Mouse (Mus musculus) mouse embryonic stem cell (cell line): ENCODE results near the gene Zswim3.

ENCODE experiments used
- in situ Hi-C, 2 experiments: fragments of 300-500 bp; cut with MboI; formaldehyde crosslinking; loops; 1 replicate in 1 of 2; 3 replicates in 1 of 2; pipeline ENCODE4 v1.14.3; 2019 to 2020; ENCODE audit warnings: low sequenced_read_pairs in 2 of 2, low pct_unique_long_range_greater_than_20kb in 1 of 2, mixed read lengths in 1 of 2; ENCODE audit not compliant: unreplicated experiment in 1 of 2

Gene Zswim3

GRCm38 (mm10) chr2:164778015-164778287, 26.9 kb upstream of the Zswim3 start:
- in situ Hi-C loops = no loop called here

- in situ Hi-C loops = no loop called here
These were observed 26.1 kb upstream of the Zswim3 start for GRCm38 (mm10) chr2:164778809-164779208.

DNA sequence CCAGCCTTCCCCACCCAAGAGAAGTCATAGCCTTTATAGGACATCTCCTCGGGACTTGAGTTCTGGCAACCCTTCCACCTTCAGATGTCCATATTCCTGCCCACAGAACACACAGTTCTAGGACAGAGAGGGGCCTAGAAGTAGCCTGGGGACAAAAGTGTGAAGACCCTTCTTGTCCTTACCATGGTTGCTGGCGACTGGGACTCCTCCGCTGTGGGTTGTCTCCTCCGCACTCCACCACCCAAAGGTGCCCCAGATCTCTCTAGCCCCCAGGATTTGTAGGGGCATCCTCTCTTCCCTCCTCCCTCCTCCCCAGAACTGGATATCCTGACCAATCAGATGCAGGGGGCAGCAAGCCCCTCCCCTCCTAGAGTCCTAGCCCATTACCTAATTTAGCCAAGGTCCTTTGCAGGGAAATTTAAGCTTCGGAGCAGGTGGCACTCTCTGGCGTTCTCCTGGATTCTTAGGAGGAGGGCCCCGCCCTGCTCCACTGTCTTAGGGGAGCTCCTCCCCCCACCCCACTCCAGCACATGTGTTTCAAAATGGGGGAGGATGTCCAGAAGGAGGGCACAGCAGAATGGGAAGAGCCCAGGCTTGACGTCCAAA, 25.3 kb upstream of the Zswim3 start, which contains the start of gene Tnnc2:
TSS of gene Tnnc2 (minus strand) at position 487 of the 606 bp plus-strand sequence.
- in situ Hi-C loops = no loop called here

GRCm38 (mm10) chr2:164781876-164782275, 23.0 kb upstream of the Zswim3 start:
- in situ Hi-C loops = no loop called here

DNA sequence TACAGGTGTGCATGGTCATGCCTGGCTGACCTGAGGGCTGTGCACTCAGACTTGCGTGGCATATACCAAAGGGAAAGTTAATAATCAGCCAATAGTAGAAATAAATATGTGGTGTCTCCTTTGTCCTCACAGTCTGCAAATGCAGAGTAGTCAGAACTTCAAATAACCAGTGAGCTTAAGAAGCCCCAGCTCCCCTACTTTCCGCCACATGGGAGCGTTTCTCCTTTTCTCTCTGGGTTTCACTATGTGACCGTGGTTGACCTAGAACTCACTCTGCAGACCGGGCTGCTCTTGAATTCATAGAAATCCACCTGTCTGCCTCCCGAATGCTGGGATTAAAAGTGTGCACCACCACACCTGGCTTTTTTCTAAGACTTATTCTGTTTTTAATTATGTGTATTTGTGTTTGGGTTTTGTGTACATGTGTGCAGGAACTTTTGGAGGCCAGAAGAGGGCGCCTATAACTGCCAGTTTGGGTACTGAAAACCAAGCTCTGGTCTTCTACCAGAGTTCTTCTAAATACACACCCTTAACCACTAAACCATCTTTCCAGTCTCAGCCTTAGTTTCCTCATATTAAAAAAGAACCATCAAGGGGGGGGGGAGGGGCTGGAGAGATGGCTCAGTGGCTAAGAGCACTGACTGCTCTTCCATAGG, 20.8 kb upstream of the Zswim3 start:
- in situ Hi-C loops = no loop called here

DNA sequence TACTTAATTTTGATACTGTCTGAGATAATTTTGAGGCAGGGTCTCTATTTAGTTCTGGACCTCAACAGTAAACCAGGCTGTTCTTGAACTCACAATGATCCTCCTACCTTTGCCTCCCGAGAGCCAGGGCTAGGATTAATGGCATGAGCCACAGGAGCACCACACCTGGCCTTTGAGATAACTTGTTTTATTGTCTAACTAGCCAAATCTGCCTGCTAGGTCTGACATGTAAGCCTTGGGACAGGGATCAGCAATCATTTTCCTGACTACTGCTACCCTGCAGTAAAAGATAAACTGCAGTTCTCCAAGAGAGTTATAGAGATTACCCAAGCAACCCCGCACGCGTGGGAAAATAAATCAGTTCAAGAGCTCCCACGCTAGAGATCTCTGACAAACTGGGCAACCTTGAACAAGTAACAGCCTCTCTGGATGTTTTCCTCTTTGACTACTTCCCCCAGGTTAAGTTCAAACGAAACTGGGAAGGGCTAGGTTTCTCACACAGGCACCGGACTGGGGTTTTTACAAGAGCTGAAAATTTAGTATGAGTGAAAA, 20.0 kb upstream of the Zswim3 start:
- in situ Hi-C loops = no loop called here

DNA sequence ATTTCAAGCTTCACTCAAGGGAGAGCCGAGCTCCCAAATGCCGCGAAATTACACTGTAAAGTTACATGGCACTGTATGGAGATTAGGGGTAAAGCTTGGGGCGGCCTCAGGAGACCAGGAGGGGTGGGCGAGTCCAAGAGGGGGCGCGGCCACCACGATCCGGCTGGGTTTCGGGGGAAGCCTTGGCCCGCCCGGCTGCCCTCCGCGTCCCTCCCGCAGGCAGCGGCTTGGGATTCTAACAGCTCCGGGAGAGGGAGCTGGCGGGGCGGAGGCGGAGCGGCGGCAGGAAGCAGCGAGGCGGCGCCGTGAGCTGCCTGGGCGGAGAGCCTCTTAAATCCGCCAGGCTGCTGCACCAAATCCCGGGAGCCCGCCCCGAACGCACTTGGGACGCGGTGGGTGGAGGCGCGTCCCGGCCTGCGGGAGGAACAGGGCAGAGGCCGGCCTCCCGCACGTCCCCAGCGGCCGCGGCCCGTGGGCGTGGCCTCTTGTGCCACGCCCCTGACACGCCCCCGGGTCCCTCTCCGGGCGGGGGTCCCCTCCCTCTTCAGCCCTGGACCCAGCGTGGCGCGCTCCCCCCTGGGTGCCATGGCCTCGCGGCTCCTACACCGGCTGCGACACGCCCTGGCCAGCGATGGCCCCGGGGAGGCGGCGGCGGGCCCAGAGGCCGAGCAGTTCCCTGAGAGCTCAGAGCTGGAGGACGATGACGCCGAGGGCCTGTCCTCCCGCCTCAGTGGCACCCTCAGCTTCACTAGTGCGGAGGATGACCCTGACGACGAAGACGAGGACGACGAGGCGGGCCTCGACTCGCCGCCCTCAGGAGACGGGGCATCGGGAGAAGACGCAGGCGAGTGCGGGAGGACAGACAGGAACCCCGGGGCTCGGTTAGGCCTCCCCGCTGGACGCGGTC, 19.2 kb upstream of the Zswim3 start, which contains the start of gene Snx21:
TSS of gene Snx21 (plus strand) at position 343 of the 907 bp plus-strand sequence.
- in situ Hi-C loops = no loop called here

DNA sequence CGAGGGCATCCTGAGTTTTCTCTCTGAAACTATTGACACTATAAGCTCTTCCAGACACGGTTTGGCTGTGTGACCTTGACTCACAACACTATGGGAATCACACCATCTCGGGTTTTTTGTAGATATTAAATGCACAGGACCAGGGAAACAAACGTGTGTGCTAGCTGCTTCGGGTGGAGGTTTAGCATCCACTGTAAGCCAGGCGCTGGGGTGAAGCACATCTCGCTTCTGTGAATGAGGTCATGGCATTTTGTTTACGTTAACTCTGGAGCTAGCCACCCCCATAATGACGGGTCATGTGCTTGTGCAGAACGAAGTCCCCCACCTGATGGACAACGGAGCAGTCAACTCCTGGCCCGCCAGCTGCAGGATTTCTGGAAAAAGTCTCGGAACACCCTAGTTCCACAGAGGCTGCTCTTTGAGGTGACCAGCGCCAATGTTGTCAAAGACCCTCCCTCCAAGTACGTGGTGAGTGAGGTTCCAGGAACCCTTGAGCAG, 18.5 kb upstream of the Zswim3 start:
- in situ Hi-C loops = no loop called here

GRCm38 (mm10) chr2:164787032-164787431, 17.9 kb upstream of the Zswim3 start:
- in situ Hi-C loops = no loop called here

DNA sequence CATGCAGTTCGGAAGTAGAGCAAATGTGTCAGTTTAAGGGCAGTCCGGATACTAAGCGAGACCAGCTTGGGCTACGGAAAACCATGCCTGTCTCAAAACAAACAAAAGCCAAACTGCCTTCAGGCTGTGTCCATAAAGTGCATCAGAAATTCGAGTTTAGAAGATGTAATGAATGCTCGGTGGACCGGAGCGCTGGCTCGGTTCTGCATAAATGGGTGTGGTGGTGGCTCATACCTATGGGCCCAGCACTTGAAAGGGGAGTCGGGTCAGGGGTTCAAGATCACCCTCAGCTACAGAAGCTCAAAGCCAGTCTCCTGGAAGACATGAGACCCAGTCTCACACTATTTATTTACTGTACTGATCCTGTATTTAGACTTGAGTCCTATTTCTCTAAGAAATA, 17.1 kb upstream of the Zswim3 start:
- in situ Hi-C loops = no loop called here

- in situ Hi-C loops = no loop called here
These were observed 16.5 kb upstream of the Zswim3 start for GRCm38 (mm10) chr2:164788411-164788810.

DNA sequence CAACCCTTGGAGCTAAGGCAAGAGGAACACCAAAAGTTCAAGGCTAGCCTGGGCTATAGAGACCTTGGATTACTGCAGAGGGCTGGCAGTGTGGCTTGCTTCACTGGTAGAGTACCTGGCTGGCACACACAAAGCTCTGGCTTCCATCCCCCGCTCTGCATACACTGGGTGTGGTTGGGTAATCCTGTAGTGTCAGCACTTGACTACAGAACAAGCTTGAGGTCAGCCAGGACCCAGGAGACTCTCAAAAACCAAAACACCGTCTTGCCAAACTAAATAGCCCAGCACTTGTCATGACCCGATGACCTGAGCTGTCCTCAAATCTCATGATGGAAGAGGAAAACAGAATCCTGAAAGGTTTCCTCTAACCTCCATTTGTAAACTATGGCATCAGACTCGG, 14.4 kb upstream of the Zswim3 start:
- in situ Hi-C loops = no loop called here

DNA sequence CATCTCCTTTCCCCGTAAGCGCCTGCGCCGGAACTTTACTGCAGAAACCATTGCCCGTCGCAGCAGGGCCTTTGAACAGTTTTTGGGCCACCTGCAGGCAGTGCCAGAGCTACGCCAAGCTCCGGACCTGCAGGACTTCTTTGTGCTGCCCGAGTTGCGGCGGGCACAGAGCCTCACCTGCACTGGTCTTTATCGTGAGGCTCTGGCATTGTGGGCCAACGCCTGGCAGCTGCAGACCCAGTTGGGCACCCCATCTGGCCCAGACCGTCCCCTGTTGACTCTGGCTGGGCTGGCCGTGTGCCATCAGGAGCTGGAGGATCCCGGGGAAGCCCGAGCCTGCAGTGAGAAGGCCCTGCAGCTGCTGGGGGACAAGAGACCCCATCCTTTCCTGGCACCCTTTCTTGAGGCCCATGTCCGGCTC, 13.0 kb upstream of the Zswim3 start:
- in situ Hi-C loops = no loop called here

DNA sequence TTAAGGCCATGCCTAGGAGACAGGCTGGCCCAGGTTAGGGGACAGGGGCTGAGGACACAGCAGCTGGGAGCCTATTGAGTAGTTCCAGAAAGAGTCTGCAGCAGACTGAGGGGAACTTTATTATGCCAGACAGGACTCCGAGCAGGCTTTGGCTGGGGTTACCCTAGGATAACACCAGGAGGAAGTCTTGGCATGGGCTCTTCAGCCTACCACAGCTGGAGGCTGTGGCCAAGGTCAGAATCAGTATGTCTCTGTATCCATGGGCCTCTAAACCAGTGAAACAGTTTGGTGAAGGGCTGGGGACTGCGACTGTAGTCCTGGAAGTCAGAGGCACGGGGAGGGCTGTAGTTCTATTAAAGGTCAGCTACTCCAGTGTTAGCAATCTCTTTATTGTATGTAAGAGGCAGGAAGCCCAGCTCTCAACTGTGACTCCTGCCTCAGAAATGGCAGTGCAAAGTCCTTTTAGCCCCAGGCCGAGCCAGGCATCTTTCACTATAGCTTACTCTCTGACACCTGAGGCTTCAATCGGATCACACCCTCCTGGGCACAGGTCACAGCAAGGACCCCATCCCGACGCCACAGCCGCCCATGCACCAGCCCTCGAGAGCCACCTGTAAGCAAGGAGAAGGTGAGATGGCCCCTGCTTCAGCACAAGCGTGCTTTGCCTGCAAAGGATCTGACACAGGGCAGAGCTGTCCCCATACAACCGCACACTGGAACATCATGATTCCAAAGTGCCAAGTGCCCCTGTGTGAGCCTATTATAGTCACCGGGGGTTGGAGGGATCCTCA, 12.3 kb upstream of the Zswim3 start:
- in situ Hi-C loops = no loop called here

GRCm38 (mm10) chr2:164793236-164793635, 11.7 kb upstream of the Zswim3 start:
- in situ Hi-C loops = no loop called here

- in situ Hi-C loops = no loop called here
These were observed 11.1 kb upstream of the Zswim3 start for GRCm38 (mm10) chr2:164793772-164794171.

GRCm38 (mm10) chr2:164794293-164794692, 10.6 kb upstream of the Zswim3 start:
- in situ Hi-C loops = no loop called here

GRCm38 (mm10) chr2:164795868-164796267, 9.0 kb upstream of the Zswim3 start:
- in situ Hi-C loops = no loop called here
